Mouse (Mus musculus) adrenal gland (tissue): ENCODE measurements at regions not wholly inside any gene's neighbourhood (a gene's known extent, or its start where the extent isn't known, plus 50 kb on each side); places are given as distances from the start of the nearest gene placed in this dataset.

Experiments used
- intact Hi-C: fragments of 180-260 bp; cut with DNase I; formaldehyde crosslinking; loops from one replicate; pipeline ENCODE4 v1.15.1; 2025

GRCm38 (mm10) chr6:82860485-82860884 is 79.1 kb downstream of the Sema4f start:
- intact Hi-C loops, result no loop called here

GRCm38 (mm10) chr6:82856218-82856617 is 82.0 kb upstream of the Hk2 start:
- intact Hi-C loops, result loop anchor here (5.0 kb wide), 1 partner anchor 104 kb away; no protein-coding TSS in a partner anchor

- intact Hi-C loops, result loop anchor here (5.0 kb wide), 1 partner anchor 103 kb away; no protein-coding TSS in a partner anchor
Measured at GRCm38 (mm10) chr6:82855401-82855800, 81.1 kb upstream of the Hk2 start.

GRCm38 (mm10) chr6:82854780-82855179 is 80.5 kb upstream of the Hk2 start:
- intact Hi-C loops, result loop anchor here (5.0 kb wide), 1 partner anchor 102 kb away; no protein-coding TSS in a partner anchor

GRCm38 (mm10) chr6:82854338-82854737 is 80.1 kb upstream of the Hk2 start:
- intact Hi-C loops, result no loop called here

GRCm38 (mm10) chr6:82853076-82853475 is 78.8 kb upstream of the Hk2 start:
- intact Hi-C loops, result no loop called here

GRCm38 (mm10) chr6:82850556-82850955 is 76.3 kb upstream of the Hk2 start:
- intact Hi-C loops, result no loop called here

- intact Hi-C loops, result no loop called here
Measured at GRCm38 (mm10) chr6:82847598-82847997, 73.3 kb upstream of the Hk2 start.

- intact Hi-C loops, result no loop called here
Measured at GRCm38 (mm10) chr6:82846587-82847150, 72.4 kb upstream of the Hk2 start.

- intact Hi-C loops, result no loop called here
Measured at GRCm38 (mm10) chr6:82844432-82844831, 70.2 kb upstream of the Hk2 start.

- intact Hi-C loops, result no loop called here
Measured at GRCm38 (mm10) chr6:82843881-82844280, 69.6 kb upstream of the Hk2 start.

GRCm38 (mm10) chr6:82837246-82837645 is 63.0 kb upstream of the Hk2 start:
- intact Hi-C loops, result no loop called here

GRCm38 (mm10) chr6:82835222-82836064 is 61.2 kb upstream of the Hk2 start:
- intact Hi-C loops, result no loop called here

- intact Hi-C loops, result no loop called here
Measured at GRCm38 (mm10) chr6:82833867-82834266, 59.6 kb upstream of the Hk2 start.

- intact Hi-C loops, result no loop called here
Measured at GRCm38 (mm10) chr6:82831211-82831610, 57.0 kb upstream of the Hk2 start.

GRCm38 (mm10) chr6:82824684-82825083 is 50.4 kb upstream of the Hk2 start:
- intact Hi-C loops, result no loop called here

- intact Hi-C loops, result no loop called here
Measured at GRCm38 (mm10) chr6:82824240-82824639, 50.0 kb upstream of the Hk2 start.
